Mouse (Mus musculus) liver, embryonic 12.5 days (tissue): ENCODE results near the gene Tas2r135. TPM values are rescaled to one million over a fixed set of nuclear protein-coding genes. Genes with fewer than 3 reads are reported as not detected.

Experiments used
- ATAC-seq: fragments of 200-750 bp; cut with Nextera tagmentation; 2 replicates; pipeline ENCODE4 v1.8.0; 2017; ENCODE audit warnings: moderate number of reproducible peaks, mild to moderate bottlenecking, moderate library complexity
- H3K27ac ChIP-seq: fragments of 300-500 bp; sonication (generic); 2 replicates; pipeline ENCODE4 v1.5.1; 2016; ENCODE audit warnings: mild to moderate bottlenecking
- H3K27me3 ChIP-seq: fragments of 300-500 bp; sonication (generic); replicated peaks from 2 replicates; pipeline ENCODE4 v1.6.1; 2016; ENCODE audit warnings: mild to moderate bottlenecking, moderate library complexity
- H3K36me3 ChIP-seq: fragments of 300-500 bp; sonication (generic); 2 replicates; pipeline ENCODE4 v1.6.1; 2016; ENCODE audit warnings: mild to moderate bottlenecking, moderate library complexity
- H3K4me1 ChIP-seq: fragments of 300-500 bp; sonication (generic); 2 replicates; pipeline ENCODE4 v1.6.1; 2016
- H3K4me2 ChIP-seq: fragments of 300-500 bp; sonication (generic); 2 replicates; pipeline ENCODE4 v1.6.1; 2016; ENCODE audit warnings: mild to moderate bottlenecking, moderate library complexity
- H3K4me3 ChIP-seq: fragments of 300-500 bp; sonication (generic); 2 replicates; pipeline ENCODE4 v1.5.1; 2016; ENCODE audit warnings: mild to moderate bottlenecking, moderate library complexity
- H3K9ac ChIP-seq: fragments of 300-500 bp; sonication (generic); 2 replicates; pipeline ENCODE4 v1.6.1; 2016; ENCODE audit warnings: mild to moderate bottlenecking, moderate library complexity
- H3K9me3 ChIP-seq: fragments of 300-500 bp; sonication (generic); replicated peaks from 2 replicates; pipeline ENCODE4 v1.6.1; 2016; ENCODE audit warnings: mild to moderate bottlenecking, moderate library complexity
- whole genome bisulfite sequencing: fragments of 180-500 bp; shearing (Covaris S2); methylation state at CpG from one replicate; pipeline ENCODE4 v1.1.7; 2016; ENCODE audit not compliant: insufficient replicate concordance; 5-methylcytosine and 5-hydroxymethylcytosine counted together
- polyA plus RNA-seq: library from polyadenylated mRNA; unstranded; fragments of >200 nt; fragmentation: Nextera tagmentation; extraction: Ambion mirVana; gene quantifications from 2 replicates; pipeline ENCODE4 v1.2.1, GENCODE M21; 2016

Tas2r135 gene
- polyA plus RNA-seq, 1 experiment from 2014 or later = not detected

DNA sequence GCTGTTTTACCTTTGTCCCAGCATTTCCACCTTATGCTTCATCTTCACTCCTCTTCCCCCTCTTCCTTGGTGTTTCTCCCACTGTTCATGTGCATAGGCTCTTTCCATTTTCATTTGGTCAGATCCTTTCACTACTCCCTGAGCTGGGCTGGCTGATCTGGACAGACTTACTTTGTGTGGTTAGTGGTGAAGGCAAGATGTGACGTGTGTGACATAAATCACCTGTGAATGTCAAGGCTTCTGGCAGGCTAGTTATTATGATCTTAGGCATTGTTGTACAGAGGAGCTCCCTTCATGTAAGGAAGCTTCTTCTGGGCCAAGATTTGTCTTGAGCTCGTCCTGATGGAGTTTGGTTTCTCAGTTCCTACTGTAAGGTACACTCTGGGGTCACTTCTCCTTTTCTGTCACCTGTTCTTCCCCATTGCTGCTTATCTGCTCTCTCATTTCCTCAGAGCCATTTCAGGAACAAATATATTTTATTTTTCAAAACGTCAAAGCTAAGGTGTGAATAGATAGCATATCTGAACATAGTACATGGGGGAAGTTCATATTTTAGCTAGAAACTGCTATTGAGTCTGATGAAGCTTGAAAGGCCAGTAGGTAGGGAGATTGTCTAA is 8.1 kb upstream of the Tas2r135 start:
- no peaks in the 10 kb centered on the region for H3K27me3 ChIP-seq
- no peaks in the 10 kb centered on the region for H3K4me1 ChIP-seq
- no peak for ATAC-seq
- WGBS = 25% methylated on average over 3 of the region's 3 CpGs
- no peak overlapping the region for H3K4me2 ChIP-seq
- H3K9me3 ChIP-seq = no peaks in the 10 kb centered on the region
- no peak overlapping the region for H3K9ac ChIP-seq
- no peak overlapping the region for H3K27ac ChIP-seq
- H3K36me3 ChIP-seq = no peaks in the 10 kb centered on the region
- no peak overlapping the region for H3K4me3 ChIP-seq

DNA sequence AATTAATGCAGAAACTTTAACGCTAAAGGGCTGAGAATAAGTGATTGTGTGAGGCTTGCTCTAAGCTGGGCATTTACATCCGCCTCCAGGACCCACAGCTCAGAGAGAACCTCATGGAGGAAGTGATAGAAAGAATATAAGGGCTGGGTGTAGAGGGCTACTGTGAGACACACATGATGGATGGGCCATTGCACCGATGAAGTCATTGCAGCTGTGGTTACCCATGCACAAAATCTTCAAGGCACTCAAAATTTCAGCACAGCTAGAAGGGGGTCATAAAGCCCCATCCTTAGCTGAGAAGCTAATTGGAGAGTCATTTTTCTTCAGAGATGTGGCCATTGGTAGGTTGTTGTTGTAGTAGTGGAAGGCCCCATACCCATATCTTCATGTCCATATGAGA is 6.9 kb upstream of the Tas2r135 start:
- 52% methylated on average over 3 of the region's 3 CpGs for WGBS
- no peak overlapping the region for H3K9ac ChIP-seq
- no peaks in the 10 kb centered on the region for H3K9me3 ChIP-seq
- H3K27me3 ChIP-seq = no peaks in the 10 kb centered on the region
- H3K4me2 ChIP-seq = no peak overlapping the region
- no peaks in the 10 kb centered on the region for H3K4me1 ChIP-seq
- no peak for ATAC-seq
- H3K36me3 ChIP-seq = no peaks in the 10 kb centered on the region
- no peak overlapping the region for H3K27ac ChIP-seq
- H3K4me3 ChIP-seq = no peak overlapping the region

DNA sequence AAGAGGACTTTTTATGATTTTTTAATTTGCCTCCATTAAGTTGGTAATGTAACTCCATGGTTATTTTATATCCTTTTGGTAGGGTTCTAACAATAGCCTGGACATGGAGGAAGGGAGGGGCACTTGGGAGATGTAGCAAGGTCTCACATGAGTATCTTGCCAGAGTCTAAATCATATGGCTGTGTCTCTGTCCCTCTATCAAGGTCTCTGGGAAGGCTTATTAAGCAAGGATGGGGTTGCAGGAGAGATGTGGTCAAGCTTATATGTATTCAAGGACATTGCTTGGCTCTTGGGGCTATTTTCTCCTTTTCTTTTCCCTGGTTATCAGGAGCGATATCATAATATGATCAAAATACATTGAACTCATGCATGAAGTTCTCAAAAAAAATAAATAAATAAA is 6.2 kb upstream of the Tas2r135 start:
- ATAC-seq = no peak
- Histone ChIP-seq H3K9ac (no peak overlapping the region), H3K9me3 (no peaks in the 10 kb centered on the region), H3K27me3 (no peaks in the 10 kb centered on the region), H3K36me3 (no peaks in the 10 kb centered on the region), H3K4me2 (no peak overlapping the region), H3K4me3 (no peak overlapping the region), H3K27ac (no peak overlapping the region), H3K4me1 (no peaks in the 10 kb centered on the region)
- WGBS = 79% methylated on average over 1 of the region's 1 CpGs

DNA sequence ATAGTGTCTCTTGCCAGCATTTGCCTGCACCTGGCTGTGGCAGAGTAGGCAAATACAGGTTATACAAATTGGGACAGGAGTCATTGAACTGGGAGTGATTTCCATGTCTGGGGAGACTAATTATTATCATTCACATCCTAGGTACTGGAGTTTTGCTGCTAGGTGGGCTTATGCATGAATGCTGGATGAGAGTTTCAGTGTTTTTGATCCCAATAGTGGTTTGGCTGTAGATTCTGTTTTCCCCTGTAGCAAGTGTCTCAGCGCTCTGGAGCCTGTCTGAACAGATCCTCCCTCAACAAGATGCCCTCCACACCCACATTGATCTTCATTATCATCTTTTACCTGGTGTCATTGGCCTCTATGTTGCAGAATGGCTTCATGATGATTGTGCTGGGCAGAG is 5.3 kb upstream of the Tas2r135 start, which contains the start of gene Tas2r143:
TSS of gene Tas2r143 (plus strand) at position 301 of the 400 bp plus-strand sequence.
- Histone ChIP-seq H3K4me3 (no peak within 1 kb of the TSS), H3K9ac (no peak within 1 kb of the TSS), H3K4me2 (no peak within 1 kb of the TSS), H3K27me3 (no peaks in the 10 kb centered on the region), H3K27ac (no peak within 1 kb of the TSS), H3K4me1 (no peaks in the 10 kb centered on the region), H3K36me3 (no peaks in the 10 kb centered on the region), H3K9me3 (no peaks in the 10 kb centered on the region)
- no peak for ATAC-seq
- 74% methylated on average over 1 of the region's 1 CpGs for WGBS

DNA sequence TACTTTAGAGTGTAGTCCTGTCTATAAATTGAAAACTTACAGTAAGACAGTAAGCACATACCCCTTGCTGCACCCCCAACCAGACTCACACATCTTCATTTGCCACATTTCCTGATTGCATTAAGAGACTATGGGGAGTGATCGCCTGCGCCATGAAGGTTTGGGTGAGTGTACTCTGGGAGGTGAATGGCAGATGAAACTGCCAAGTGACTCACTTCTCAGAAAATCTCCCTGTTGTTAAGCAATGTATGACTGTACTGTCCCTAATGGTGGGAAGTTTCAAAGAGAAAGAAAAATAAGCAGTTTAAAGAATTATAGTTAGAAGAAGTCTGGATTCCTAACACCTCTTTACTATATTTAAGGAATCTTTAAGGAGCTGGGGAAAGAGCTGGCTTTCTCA is 14.2 kb downstream of the Tas2r135 start:
- ATAC-seq = no peak
- Histone ChIP-seq H3K9ac (no peak overlapping the region), H3K36me3 (no peaks in the 10 kb centered on the region), H3K27me3 (no peaks in the 10 kb centered on the region), H3K27ac (no peak overlapping the region), H3K4me3 (no peak overlapping the region), H3K4me2 (no peak overlapping the region), H3K9me3 (no peaks in the 10 kb centered on the region), H3K4me1 (no peaks in the 10 kb centered on the region)
- WGBS = 77% methylated on average over 2 of the region's 2 CpGs

DNA sequence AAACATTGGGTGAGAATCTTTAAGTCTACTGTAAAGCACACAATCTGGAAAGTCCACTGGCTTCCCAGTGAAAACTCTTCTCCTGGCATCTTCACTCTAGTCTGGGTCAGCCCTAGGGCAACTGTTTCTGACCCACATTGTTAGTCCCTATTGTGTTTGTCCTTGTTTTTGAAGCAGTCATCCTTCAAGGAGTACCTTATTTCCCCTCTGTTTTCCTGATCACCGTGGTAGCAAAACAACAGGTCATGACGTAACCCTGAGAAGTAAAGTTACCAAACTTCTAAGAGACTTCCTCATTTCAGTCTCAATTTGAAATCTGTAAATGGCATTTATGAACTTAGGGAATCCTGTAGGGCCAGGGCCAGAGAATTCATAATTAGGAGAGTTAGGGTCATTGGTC is 16.2 kb downstream of the Tas2r135 start:
- H3K27me3 ChIP-seq = no peaks in the 10 kb centered on the region

DNA sequence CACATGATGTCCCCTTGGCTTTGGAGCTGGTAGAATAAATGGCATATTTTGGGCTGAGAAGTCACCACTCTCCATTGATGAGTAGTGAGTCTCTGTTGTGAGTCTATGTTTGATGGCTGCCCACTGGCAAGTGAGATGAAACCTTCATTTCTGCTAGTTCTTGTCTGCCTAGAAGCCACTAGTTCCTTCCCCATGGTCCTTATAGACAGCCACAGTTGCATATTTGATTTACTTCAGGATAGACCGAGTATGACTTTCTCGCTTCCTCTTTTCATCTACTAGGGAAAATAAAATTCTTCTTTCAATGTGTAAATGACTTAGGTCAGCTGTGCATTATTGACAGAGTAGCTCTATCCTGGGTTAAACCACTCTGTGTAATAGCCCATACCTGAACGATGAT is 19.2 kb downstream of the Tas2r135 start:
- Histone ChIP-seq H3K4me3 (no peak overlapping the region), H3K9ac (no peak overlapping the region), H3K4me2 (no peak overlapping the region), H3K27me3 (no peaks in the 10 kb centered on the region), H3K9me3 (no peaks in the 10 kb centered on the region), H3K4me1 (no peaks in the 10 kb centered on the region), H3K36me3 (no peaks in the 10 kb centered on the region), H3K27ac (no peak overlapping the region)
- 66% methylated on average over 3 of the region's 3 CpGs for WGBS
- no peak for ATAC-seq

More for the DNA sequence above, 16.2 kb downstream of the Tas2r135 start:
- H3K9ac ChIP-seq = no peak overlapping the region
- H3K36me3 ChIP-seq = no peaks in the 10 kb centered on the region
- H3K4me1 ChIP-seq = no peaks in the 10 kb centered on the region
- H3K9me3 ChIP-seq = no peaks in the 10 kb centered on the region
- no peak overlapping the region for H3K4me3 ChIP-seq
- WGBS = 37% methylated on average over 2 of the region's 2 CpGs
- H3K27ac ChIP-seq = no peak overlapping the region
- H3K4me2 ChIP-seq = no peak overlapping the region
- no peak for ATAC-seq

DNA sequence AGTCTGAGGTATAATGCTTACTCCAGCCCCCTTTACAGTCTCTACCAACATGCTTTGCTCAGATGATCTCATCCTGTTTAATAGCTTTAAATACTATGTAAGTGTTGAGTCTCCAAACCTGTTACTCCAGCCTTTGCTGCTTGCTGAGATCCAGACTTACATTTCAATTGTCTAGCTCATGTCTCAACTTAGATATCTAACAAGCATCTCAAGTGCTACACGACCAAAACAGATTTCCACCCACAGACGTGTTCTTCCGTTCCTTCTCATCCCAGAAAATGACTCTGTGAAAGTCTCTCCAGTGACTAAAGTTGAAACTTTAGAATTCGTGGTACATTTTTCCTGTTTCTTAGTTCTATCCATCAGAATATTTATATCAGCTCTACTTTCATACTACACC is 21.1 kb downstream of the Tas2r135 start:
- Histone ChIP-seq H3K27ac (no peak overlapping the region), H3K36me3 (no peaks in the 10 kb centered on the region), H3K27me3 (no peaks in the 10 kb centered on the region), H3K9me3 (no peaks in the 10 kb centered on the region), H3K4me1 (no peaks in the 10 kb centered on the region), H3K4me2 (no peak overlapping the region), H3K9ac (no peak overlapping the region), H3K4me3 (no peak overlapping the region)
- WGBS = 62% methylated on average over 4 of the region's 4 CpGs
- no peak for ATAC-seq

DNA sequence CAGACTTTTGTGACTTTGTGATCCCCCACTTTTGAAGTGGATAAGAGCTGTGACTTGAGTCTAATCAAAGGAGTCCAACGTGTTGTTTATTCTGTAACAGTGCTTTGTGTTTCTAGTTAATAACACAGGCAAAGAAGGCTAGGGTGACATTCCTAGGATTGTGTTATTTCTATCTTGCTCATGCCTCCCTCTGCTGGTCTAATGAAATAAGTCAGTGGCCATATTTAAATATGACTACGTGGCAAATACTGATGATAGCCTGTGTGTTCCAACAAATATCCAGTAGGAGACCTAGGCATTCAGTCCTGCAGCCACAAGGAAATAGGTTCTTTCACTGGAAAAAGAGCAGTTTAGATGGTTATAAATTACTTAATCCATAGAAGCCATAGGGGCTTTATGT is 28.3 kb downstream of the Tas2r135 start:
- Histone ChIP-seq H3K9me3 (no peaks in the 10 kb centered on the region), H3K4me3 (no peak overlapping the region), H3K36me3 (no peaks in the 10 kb centered on the region), H3K4me2 (no peak overlapping the region), H3K4me1 (no peaks in the 10 kb centered on the region), H3K27ac (no peak overlapping the region), H3K27me3 (no peaks in the 10 kb centered on the region), H3K9ac (no peak overlapping the region)
- no peak for ATAC-seq
- 49% methylated on average over 2 of the region's 2 CpGs for WGBS

DNA sequence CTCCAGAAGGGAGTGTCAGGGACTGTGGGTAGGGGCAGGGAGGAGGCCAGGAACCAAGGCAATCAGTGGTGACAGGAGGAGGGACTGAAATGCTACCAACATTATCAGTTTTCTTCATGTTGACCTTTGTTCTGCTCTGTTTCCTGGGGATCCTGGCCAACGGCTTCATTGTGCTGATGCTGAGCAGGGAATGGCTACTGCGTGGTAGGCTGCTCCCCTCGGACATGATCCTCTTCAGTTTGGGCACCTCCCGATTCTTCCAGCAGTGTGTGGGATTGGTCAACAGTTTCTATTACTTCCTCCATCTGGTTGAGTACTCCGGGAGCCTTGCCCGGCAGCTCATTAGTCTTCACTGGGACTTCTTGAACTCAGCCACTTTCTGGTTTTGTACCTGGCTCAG is 29.2 kb downstream of the Tas2r135 start, which contains the start of gene Tas2r126:
TSS of gene Tas2r126 (plus strand) at position 90 of the 400 bp plus-strand sequence.
- Histone ChIP-seq H3K4me3 (no peak within 1 kb of the TSS), H3K9ac (no peak within 1 kb of the TSS), H3K9me3 (no peaks in the 10 kb centered on the region), H3K27ac (no peak within 1 kb of the TSS), H3K27me3 (no peaks in the 10 kb centered on the region), H3K4me2 (no peak within 1 kb of the TSS), H3K36me3 (no peaks in the 10 kb centered on the region), H3K4me1 (no peaks in the 10 kb centered on the region)
- WGBS = 40% methylated on average over 6 of the region's 6 CpGs
- ATAC-seq = no peak

DNA sequence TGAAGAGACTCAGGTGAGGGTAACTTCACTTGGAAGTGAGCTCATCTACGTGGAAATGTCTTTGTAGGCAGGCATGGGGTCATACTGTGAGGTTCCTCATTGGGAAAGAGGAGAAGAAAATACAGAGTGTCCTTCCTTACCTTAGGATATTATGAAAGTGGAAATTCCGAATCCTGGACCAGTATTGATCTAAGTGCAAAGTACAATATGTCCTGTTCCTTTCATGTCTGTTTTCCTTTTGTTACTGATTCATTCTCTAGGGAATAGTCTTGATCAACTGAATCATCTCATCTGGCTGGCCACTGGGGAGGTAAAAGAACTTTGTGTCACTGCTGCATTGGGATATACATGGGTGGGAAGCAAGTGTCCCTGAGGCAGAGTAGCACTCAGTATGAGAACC is 30.3 kb downstream of the Tas2r135 start:
- no peak overlapping the region for H3K27ac ChIP-seq
- no peaks in the 10 kb centered on the region for H3K4me1 ChIP-seq
- H3K27me3 ChIP-seq = no peaks in the 10 kb centered on the region
- ATAC-seq = no peak
- 47% methylated on average over 2 of the region's 2 CpGs for WGBS
- no peak overlapping the region for H3K4me3 ChIP-seq
- H3K36me3 ChIP-seq = no peaks in the 10 kb centered on the region
- H3K9me3 ChIP-seq = no peaks in the 10 kb centered on the region
- H3K4me2 ChIP-seq = no peak overlapping the region
- no peak overlapping the region for H3K9ac ChIP-seq

DNA sequence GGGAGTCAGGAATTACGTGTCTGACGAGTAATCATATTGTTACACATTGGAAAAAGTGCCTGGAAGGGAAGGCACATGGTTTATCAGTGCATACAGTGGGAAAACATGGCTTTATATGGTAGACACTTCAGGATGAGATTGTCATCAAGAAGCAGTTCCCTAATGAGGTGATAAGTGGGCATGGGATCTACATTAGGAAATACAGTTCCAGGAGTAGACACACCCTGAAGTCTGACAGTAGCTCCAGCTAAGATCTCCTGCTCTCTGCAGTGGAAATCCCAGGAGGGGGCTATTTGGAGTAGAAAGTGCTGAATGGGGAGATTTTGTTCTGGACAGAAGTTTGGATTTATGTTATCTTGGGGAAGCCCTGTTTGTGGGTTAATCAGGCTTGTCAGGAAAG is 36.2 kb downstream of the Tas2r135 start:
- Histone ChIP-seq H3K27me3 (no peaks in the 10 kb centered on the region), H3K9me3 (no peaks in the 10 kb centered on the region), H3K9ac (no peak overlapping the region), H3K4me2 (no peak overlapping the region), H3K4me3 (no peak overlapping the region), H3K36me3 (no peaks in the 10 kb centered on the region), H3K4me1 (no peaks in the 10 kb centered on the region), H3K27ac (no peak overlapping the region)
- 36% methylated on average over 2 of the region's 2 CpGs for WGBS
- ATAC-seq = no peak

DNA sequence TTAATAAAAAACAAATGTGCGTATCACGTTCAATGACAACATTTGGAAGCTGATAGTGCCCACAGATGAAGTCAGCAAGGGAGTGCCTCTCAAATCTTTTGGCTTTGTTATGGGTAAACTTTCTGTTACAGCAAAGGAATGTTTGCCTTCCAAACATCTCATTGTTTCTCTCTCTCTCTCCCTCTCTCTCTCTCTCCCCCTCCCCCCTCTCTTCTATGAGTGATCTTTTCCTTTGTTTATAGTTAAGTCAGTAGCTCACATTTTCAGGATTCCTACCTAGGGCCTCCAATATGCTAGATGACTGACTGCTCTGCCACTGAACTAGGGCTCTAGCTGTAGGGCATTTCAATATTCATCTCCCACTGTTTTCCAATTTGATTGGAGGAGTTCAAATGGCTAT is 39.3 kb downstream of the Tas2r135 start:
- no peak for ATAC-seq
- Histone ChIP-seq H3K36me3 (no peaks in the 10 kb centered on the region), H3K4me2 (no peak overlapping the region), H3K4me1 (no peaks in the 10 kb centered on the region), H3K27me3 (no peaks in the 10 kb centered on the region), H3K27ac (no peak overlapping the region), H3K9me3 (no peaks in the 10 kb centered on the region), H3K4me3 (no peak overlapping the region), H3K9ac (no peak overlapping the region)
- 62% methylated on average over 2 of the region's 2 CpGs for WGBS
